Mouse (Mus musculus): Measurements from ENCODE around the gene Zfp536. TPM values are rescaled to one million over a fixed set of nuclear protein-coding genes. Genes with fewer than 3 reads are reported as not detected.

The Zfp536 gene
- polyA plus RNA-seq, 1 experiment from 2014 or later = 3.9 TPM

- 55% methylated on average over 23 of the region's 23 CpGs for WGBS
- H3K9me3 ChIP-seq (ENCODE audit: control insufficient read depth, low read length) = no peaks in the 10 kb centered on the region
- ATAC-seq (ENCODE audit: insufficient number of reproducible peaks, insufficient read depth, low FRiP score, low read depth) = no peak
- no peaks in the 10 kb centered on the region for H3K36me3 ChIP-seq (ENCODE audit: control insufficient read depth, insufficient read depth, low read length)
- H3K4me1 ChIP-seq (ENCODE audit: control insufficient read depth in 2 of 2, insufficient read depth in 2 of 2, low read length in 2 of 2) = peaks cover 3 to 9% of the 10 kb centered on the region in 2 experiments; a peak in 3 of 4 replicates
- H3K9ac ChIP-seq (ENCODE audit: low read length) = no peak overlapping the region
- no peak overlapping the region for H3K27ac ChIP-seq (replicated peaks in 1 of 2; ENCODE audit: control insufficient read depth in 1 of 2, insufficient read depth in 1 of 2, low read depth in 2 of 2, low read length in 2 of 2)
- peak overlapping the region; percentile 11 for H3K4me2 ChIP-seq (ENCODE audit: low read length)
- no peaks in the 10 kb centered on the region for H3K27me3 ChIP-seq (ENCODE audit: control insufficient read depth, insufficient read depth, low read length)
- H3K4me3 ChIP-seq (ENCODE audit: control insufficient read depth in 1 of 2, insufficient read depth in 1 of 2, low read depth in 1 of 2, low read length in 2 of 2) = no peak overlapping the region
Measured at GRCm38 (mm10) chr7:37689561-37690305, 83.7 kb downstream of the Zfp536 start.

DNA sequence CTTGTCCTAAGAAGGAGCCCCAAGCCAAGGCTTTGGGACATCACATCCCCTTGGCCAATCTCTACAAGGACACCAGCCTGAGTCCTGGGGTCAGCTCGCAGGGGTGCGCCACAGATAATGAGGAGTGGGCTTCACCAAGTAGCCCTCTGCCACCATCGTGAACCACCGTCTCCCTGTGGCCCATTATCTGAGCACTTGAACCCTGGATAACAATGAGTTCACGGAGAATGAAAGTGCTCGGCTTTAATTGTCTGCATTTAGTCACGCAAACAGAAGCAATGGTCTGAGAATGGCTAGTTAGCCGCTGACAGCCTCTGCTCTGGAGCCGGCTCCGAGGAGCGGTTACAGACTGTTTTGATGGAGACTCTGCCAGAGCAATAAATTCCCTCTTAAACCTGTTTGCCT, 84.3 kb downstream of the Zfp536 start:
- Histone ChIP-seq H3K36me3 (ENCODE audit: control insufficient read depth, insufficient read depth, low read length) (no peaks in the 10 kb centered on the region), H3K4me1 (ENCODE audit: control insufficient read depth in 2 of 2, insufficient read depth in 2 of 2, low read length in 2 of 2) (peaks cover 3 to 9% of the 10 kb centered on the region in 2 experiments; a peak in 3 of 4 replicates), H3K27ac (replicated peaks in 1 of 2; ENCODE audit: control insufficient read depth in 1 of 2, insufficient read depth in 1 of 2, low read depth in 2 of 2, low read length in 2 of 2) (no peak overlapping the region), H3K9me3 (ENCODE audit: control insufficient read depth, low read length) (no peaks in the 10 kb centered on the region), H3K4me2 (ENCODE audit: low read length) (peak overlapping the region; percentile 11; the same call in 1 of the 2 replicates), H3K4me3 (ENCODE audit: control insufficient read depth in 1 of 2, insufficient read depth in 1 of 2, low read depth in 1 of 2, low read length in 2 of 2) (no peak overlapping the region), H3K27me3 (ENCODE audit: control insufficient read depth, insufficient read depth, low read length) (no peaks in the 10 kb centered on the region), H3K9ac (ENCODE audit: low read length) (no peak overlapping the region)
- ATAC-seq (ENCODE audit: insufficient number of reproducible peaks, insufficient read depth, low FRiP score, low read depth) = no peak
- 40% methylated on average over 11 of the region's 11 CpGs for WGBS

DNA sequence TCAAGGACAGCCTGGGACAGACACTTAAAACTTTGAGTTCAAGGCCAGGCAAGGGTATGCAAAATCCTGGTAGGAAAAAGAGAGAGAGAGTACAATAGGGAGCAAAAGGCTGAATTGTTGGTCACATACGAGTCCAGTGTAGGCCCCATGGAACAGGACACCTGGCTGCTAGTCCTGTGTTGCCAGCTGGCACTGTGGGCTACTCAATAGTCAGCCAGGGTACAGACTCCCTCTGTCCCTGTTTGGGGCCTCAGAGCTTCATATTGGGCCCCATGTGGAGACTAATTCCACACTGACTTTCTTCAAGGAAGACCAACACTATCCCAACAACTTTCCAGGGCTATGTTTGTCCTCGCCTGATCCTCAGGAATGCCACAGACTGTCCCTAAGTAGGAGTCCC, 87.1 kb downstream of the Zfp536 start:
- WGBS = 88% methylated on average over 2 of the region's 2 CpGs
- no peak overlapping the region for H3K4me3 ChIP-seq (ENCODE audit: control insufficient read depth in 1 of 2, insufficient read depth in 1 of 2, low read depth in 1 of 2, low read length in 2 of 2)
- no peak overlapping the region for H3K4me2 ChIP-seq (ENCODE audit: low read length)
- no peak overlapping the region for H3K27ac ChIP-seq (replicated peaks in 1 of 2; ENCODE audit: control insufficient read depth in 1 of 2, insufficient read depth in 1 of 2, low read depth in 2 of 2, low read length in 2 of 2)
- H3K36me3 ChIP-seq (ENCODE audit: control insufficient read depth, insufficient read depth, low read length) = no peaks in the 10 kb centered on the region
- H3K4me1 ChIP-seq (ENCODE audit: control insufficient read depth in 2 of 2, insufficient read depth in 2 of 2, low read length in 2 of 2) = peaks cover 8 to 9% of the 10 kb centered on the region in 2 experiments; a peak in 3 of 4 replicates
- H3K9ac ChIP-seq (ENCODE audit: low read length) = no peak overlapping the region
- H3K27me3 ChIP-seq (ENCODE audit: control insufficient read depth, insufficient read depth, low read length) = no peaks in the 10 kb centered on the region
- H3K9me3 ChIP-seq (ENCODE audit: control insufficient read depth, low read length) = no peaks in the 10 kb centered on the region
- no peak; the same call in 1 of the 2 replicates for ATAC-seq (ENCODE audit: insufficient number of reproducible peaks, insufficient read depth, low FRiP score, low read depth)

DNA sequence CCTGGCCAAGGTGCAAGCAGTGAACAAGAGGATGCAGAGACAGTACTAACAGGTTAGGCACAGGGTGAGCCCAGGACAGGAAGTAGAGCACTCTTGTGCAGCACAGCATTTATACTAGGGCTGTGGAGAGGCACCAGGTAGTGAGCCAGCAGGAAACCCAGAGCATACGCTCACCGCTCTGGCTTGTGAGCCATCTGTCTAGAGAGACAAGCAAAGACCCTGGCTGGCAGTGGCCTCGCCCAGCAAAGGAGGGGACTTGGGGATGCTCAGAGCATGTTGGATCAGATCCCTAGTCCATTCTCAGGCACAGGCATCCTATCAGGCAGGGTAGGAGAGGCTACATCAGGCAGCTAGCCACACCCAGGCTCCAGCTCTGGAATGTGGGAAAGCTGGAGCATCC, 88.2 kb downstream of the Zfp536 start:
- Histone ChIP-seq H3K4me2 (ENCODE audit: low read length) (no peak overlapping the region), H3K36me3 (ENCODE audit: control insufficient read depth, insufficient read depth, low read length) (no peaks in the 10 kb centered on the region), H3K4me1 (ENCODE audit: control insufficient read depth in 2 of 2, insufficient read depth in 2 of 2, low read length in 2 of 2) (peaks cover 8 to 15% of the 10 kb centered on the region in 2 experiments; a peak in 3 of 4 replicates), H3K9me3 (ENCODE audit: control insufficient read depth, low read length) (no peaks in the 10 kb centered on the region), H3K27ac (replicated peaks in 1 of 2; ENCODE audit: control insufficient read depth in 1 of 2, insufficient read depth in 1 of 2, low read depth in 2 of 2, low read length in 2 of 2) (no peak overlapping the region), H3K4me3 (ENCODE audit: control insufficient read depth in 1 of 2, insufficient read depth in 1 of 2, low read depth in 1 of 2, low read length in 2 of 2) (no peak overlapping the region), H3K9ac (ENCODE audit: low read length) (no peak overlapping the region), H3K27me3 (ENCODE audit: control insufficient read depth, insufficient read depth, low read length) (no peaks in the 10 kb centered on the region)
- 83% methylated on average over 3 of the region's 3 CpGs for WGBS
- ATAC-seq (ENCODE audit: insufficient number of reproducible peaks, insufficient read depth, low FRiP score, low read depth) = no peak

DNA sequence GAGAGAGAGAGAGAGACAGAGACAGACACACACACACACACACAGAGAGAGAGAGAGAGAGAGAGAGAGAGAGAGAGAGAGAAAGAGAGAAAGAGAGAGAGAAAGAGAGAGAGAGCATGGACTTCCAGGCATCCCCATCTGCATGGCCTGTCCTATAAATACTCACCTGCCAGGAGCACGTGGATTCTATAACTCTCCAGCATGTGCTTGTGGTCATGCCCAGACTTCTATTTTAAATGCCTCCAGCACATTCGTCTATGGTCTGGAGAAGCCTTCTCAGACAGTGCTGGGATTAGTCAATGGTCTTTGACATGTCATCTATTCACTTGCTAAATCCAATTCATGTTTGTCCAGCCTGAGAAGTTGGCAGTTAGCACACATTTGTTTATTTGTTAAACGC, 92.1 kb downstream of the Zfp536 start:
- Histone ChIP-seq H3K27ac (replicated peaks in 1 of 2; ENCODE audit: control insufficient read depth in 1 of 2, insufficient read depth in 1 of 2, low read depth in 2 of 2, low read length in 2 of 2) (peak overlapping the region in 1 of 2 experiments; percentile 19; a peak in 1 of 4 replicates), H3K9me3 (ENCODE audit: control insufficient read depth, low read length) (no peaks in the 10 kb centered on the region), H3K4me3 (ENCODE audit: control insufficient read depth in 1 of 2, insufficient read depth in 1 of 2, low read depth in 1 of 2, low read length in 2 of 2) (no peak overlapping the region), H3K4me2 (ENCODE audit: low read length) (no peak overlapping the region), H3K36me3 (ENCODE audit: control insufficient read depth, insufficient read depth, low read length) (no peaks in the 10 kb centered on the region), H3K4me1 (ENCODE audit: control insufficient read depth in 2 of 2, insufficient read depth in 2 of 2, low read length in 2 of 2) (peaks cover 0 to 12% of the 10 kb centered on the region in 2 experiments; a peak in 1 of 4 replicates), H3K9ac (ENCODE audit: low read length) (no peak overlapping the region), H3K27me3 (ENCODE audit: control insufficient read depth, insufficient read depth, low read length) (no peaks in the 10 kb centered on the region)
- no peak for ATAC-seq (ENCODE audit: insufficient number of reproducible peaks, insufficient read depth, low FRiP score, low read depth)
- 44% methylated on average over 3 of the region's 3 CpGs for WGBS

DNA sequence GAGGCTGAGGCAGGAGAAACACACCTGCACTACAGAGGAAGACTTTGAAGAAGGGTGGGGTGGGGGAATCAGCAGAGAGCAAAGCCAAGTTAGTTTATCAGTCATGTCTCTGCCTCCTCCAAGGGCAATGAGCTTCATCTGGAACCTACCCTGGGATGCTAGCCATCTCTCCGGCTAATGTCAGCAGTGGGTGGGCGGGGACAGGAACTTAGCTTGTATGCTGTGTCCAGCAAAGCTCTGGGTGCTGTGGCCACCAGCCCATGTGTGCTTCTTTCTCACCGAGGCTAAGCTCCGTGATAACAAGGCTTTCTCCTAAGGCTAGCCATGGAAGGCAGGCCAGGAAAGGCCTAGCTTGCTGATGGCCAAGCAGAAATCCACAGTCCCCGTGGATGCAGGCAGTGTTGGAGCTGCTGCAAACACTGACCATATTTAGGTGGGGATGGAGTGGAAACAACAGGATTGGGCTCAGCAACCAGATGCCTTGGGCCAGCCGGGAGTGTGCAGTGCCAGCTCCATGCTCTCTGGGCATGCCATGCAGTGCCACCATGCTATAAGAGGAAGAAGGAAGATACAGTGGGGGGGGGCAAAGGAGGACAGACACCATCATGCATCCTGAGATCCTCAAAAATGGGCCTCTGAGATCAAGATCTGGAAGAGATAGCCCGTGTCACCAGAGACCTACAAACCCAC, 109.6 kb downstream of the Zfp536 start:
- WGBS = 72% methylated on average over 7 of the region's 7 CpGs
- Histone ChIP-seq H3K4me3 (ENCODE audit: control insufficient read depth in 1 of 2, insufficient read depth in 1 of 2, low read depth in 1 of 2, low read length in 2 of 2) (no peak overlapping the region), H3K4me1 (ENCODE audit: control insufficient read depth in 2 of 2, insufficient read depth in 2 of 2, low read length in 2 of 2) (peaks cover under 1 to 2% of the 10 kb centered on the region in 2 experiments; a peak in 2 of 4 replicates), H3K4me2 (ENCODE audit: low read length) (no peak overlapping the region), H3K9ac (ENCODE audit: low read length) (no peak overlapping the region), H3K36me3 (ENCODE audit: control insufficient read depth, insufficient read depth, low read length) (no peaks in the 10 kb centered on the region), H3K27ac (replicated peaks in 1 of 2; ENCODE audit: control insufficient read depth in 1 of 2, insufficient read depth in 1 of 2, low read depth in 2 of 2, low read length in 2 of 2) (no peak overlapping the region), H3K27me3 (ENCODE audit: control insufficient read depth, insufficient read depth, low read length) (no peaks in the 10 kb centered on the region), H3K9me3 (ENCODE audit: control insufficient read depth, low read length) (no peaks in the 10 kb centered on the region)
- no peak for ATAC-seq (ENCODE audit: insufficient number of reproducible peaks, insufficient read depth, low FRiP score, low read depth)

DNA sequence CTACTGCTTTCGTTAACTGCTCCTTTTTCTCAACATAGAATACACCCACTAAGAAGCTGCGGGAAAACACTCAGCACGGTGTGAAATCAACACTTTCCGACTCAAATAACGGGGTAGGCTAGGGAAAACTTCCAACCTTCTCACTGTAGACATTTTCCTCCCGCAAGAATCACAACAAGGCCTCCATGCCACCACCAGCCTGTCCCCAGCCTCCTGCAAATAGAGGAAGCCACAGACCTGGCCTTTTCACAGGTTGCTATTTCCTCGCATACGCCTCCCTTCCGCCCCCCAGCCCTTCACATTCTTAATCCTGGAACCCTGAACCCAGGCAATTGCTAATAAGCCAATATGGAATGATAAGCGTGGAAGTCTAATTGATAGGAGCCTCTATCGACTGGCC, 124.8 kb downstream of the Zfp536 start:
- H3K27me3 ChIP-seq (ENCODE audit: control insufficient read depth, insufficient read depth, low read length) = no peaks in the 10 kb centered on the region
- H3K9ac ChIP-seq (ENCODE audit: low read length) = no peak overlapping the region
- H3K36me3 ChIP-seq (ENCODE audit: control insufficient read depth, insufficient read depth, low read length) = no peaks in the 10 kb centered on the region
- no peak for ATAC-seq (ENCODE audit: insufficient number of reproducible peaks, insufficient read depth, low FRiP score, low read depth)
- peaks cover 0 to 2% of the 10 kb centered on the region in 2 experiments; a peak in 1 of 4 replicates for H3K4me1 ChIP-seq (ENCODE audit: control insufficient read depth in 2 of 2, insufficient read depth in 2 of 2, low read length in 2 of 2)
- no peak overlapping the region for H3K27ac ChIP-seq (replicated peaks in 1 of 2; ENCODE audit: control insufficient read depth in 1 of 2, insufficient read depth in 1 of 2, low read depth in 2 of 2, low read length in 2 of 2)
- 76% methylated on average over 11 of the region's 11 CpGs for WGBS
- no peak overlapping the region for H3K4me2 ChIP-seq (ENCODE audit: low read length)
- no peak overlapping the region for H3K4me3 ChIP-seq (ENCODE audit: control insufficient read depth in 1 of 2, insufficient read depth in 1 of 2, low read depth in 1 of 2, low read length in 2 of 2)
- H3K9me3 ChIP-seq (ENCODE audit: control insufficient read depth, low read length) = 0 out of 2 replicates have a peak, but pooled peaks cover 1% of the 10 kb centered on the region
